Mouse (Mus musculus) heart, postnatal 0 days (tissue): ENCODE measurements around the gene Clip2. TPM values are rescaled to one million over a fixed set of nuclear protein-coding genes. Genes with fewer than 3 reads are reported as not detected.
A peak's percentile ranks its signal among the peaks of the same experiment; 100 is the strongest.

Experiments
- ATAC-seq: fragments of 200-750 bp; cut with Nextera tagmentation; 2 replicates; pipeline ENCODE4 v1.8.0; 2017; ENCODE audit warnings: low read depth, moderate number of reproducible peaks, moderate library complexity; ENCODE audit not compliant: insufficient read depth
- DNase-seq: peaks from one replicate; pipeline ENCODE4 v3.0.0-alpha.2; 2016; ENCODE audit warnings: low spot score
- H3K27ac ChIP-seq: fragments of 300-500 bp; sonication (generic); 2 replicates; pipeline ENCODE4 v1.5.1; 2014; ENCODE audit warnings: low read depth, mild to moderate bottlenecking
- H3K27me3 ChIP-seq: fragments of 300-500 bp; sonication (generic); 2 replicates; pipeline ENCODE4 v1.6.1; 2014; ENCODE audit warnings: low read length, mixed read lengths; ENCODE audit not compliant: control insufficient read depth, insufficient read depth
- H3K36me3 ChIP-seq: fragments of 300-500 bp; sonication (generic); replicated peaks from 2 replicates; pipeline ENCODE4 v1.6.1; 2014; ENCODE audit warnings: low read length, mixed read lengths; ENCODE audit not compliant: control insufficient read depth, insufficient read depth
- H3K4me1 ChIP-seq: fragments of 300-500 bp; sonication (generic); 2 replicates; pipeline ENCODE4 v1.6.1; 2014; ENCODE audit warnings: antibody characterized with exemption; ENCODE audit not compliant: control insufficient read depth, insufficient read depth
- H3K4me2 ChIP-seq: fragments of 300-500 bp; sonication (generic); 2 replicates; pipeline ENCODE4 v1.6.1; 2014; ENCODE audit warnings: low read depth, mild to moderate bottlenecking, low read length, moderate library complexity
- H3K4me3 ChIP-seq: fragments of 300-500 bp; sonication (generic); 2 replicates; pipeline ENCODE4 v1.5.1; 2014; ENCODE audit warnings: low read depth, low read length
- H3K9ac ChIP-seq: fragments of 300-500 bp; sonication (generic); replicated peaks from 2 replicates; pipeline ENCODE4 v1.6.1; 2014; ENCODE audit warnings: low read depth, low read length, mixed read lengths
- H3K9me3 ChIP-seq: fragments of 300-500 bp; sonication (generic); replicated peaks from 2 replicates; pipeline ENCODE4 v1.6.1; 2016; ENCODE audit warnings: low read length; ENCODE audit not compliant: control insufficient read depth
- CTCF ChIP-seq: IDR thresholded peaks from 2 replicates; pipeline ENCODE4 v1.5.1; 2016; ENCODE audit warnings: antibody characterized with exemption, control low read depth, low read depth
- EP300 ChIP-seq: IDR thresholded peaks from 2 replicates; pipeline ENCODE4 v1.6.1; 2016; ENCODE audit warnings: antibody characterized with exemption, low read depth
- WGBS: fragments of 180-500 bp; shearing (Covaris S2); extraction: QIAGEN DNeasy Blood & Tissue Kit; methylation state at CpG from one replicate; pipeline ENCODE4 v1.1.7; 2014; 5-methylcytosine and 5-hydroxymethylcytosine counted together
- polyA plus RNA-seq: library from polyadenylated mRNA; unstranded; fragments of >200 nt; fragmentation: Nextera tagmentation; extraction: Ambion mirVana; gene quantifications from 2 replicates; pipeline ENCODE4 v1.2.1, GENCODE M21; 2015
- total RNA-seq: library from RNA; depleted of rRNA; stranded (reverse); fragments of >200 nt; gene quantifications from 2 replicates; pipeline ENCODE4 v1.2.3, GENCODE M21; 2014; ENCODE audit warnings: low replicate concordance

The Clip2 gene
- total and polyA plus RNA-seq, 2 experiments from 2014 or later = 0.87 to 14.0 TPM

GRCm38 (mm10) chr5:134492956-134493355, 59.3 kb downstream of the Clip2 start:
- Histone ChIP-seq H3K36me3 (peaks cover 26% of the 10 kb centered on the region), H3K4me3 (no peak overlapping the region), H3K4me1 (no peaks in the 10 kb centered on the region), H3K27ac (no peak overlapping the region), H3K9me3 (no peaks in the 10 kb centered on the region), H3K9ac (no peak overlapping the region), H3K27me3 (no peaks in the 10 kb centered on the region), H3K4me2 (no peak overlapping the region)
- no peak for TF ChIP-seq CTCF
- TF ChIP-seq EP300 = no peak
- DNase-seq (no peak), ATAC-seq (no peak)
- 90% methylated on average over 4 of the region's 4 CpGs for WGBS

- Histone ChIP-seq H3K4me1 (no peaks in the 10 kb centered on the region), H3K9ac (no peak overlapping the region)
Observed at GRCm38 (mm10) chr5:134491712-134492417, 60.4 kb downstream of the Clip2 start.

GRCm38 (mm10) chr5:134491206-134491605, 61.0 kb downstream of the Clip2 start:
- Histone ChIP-seq H3K9me3 (no peaks in the 10 kb centered on the region), H3K27ac (no peak overlapping the region), H3K4me2 (no peak overlapping the region), H3K9ac (no peak overlapping the region), H3K4me1 (no peaks in the 10 kb centered on the region), H3K4me3 (no peak overlapping the region), H3K27me3 (no peaks in the 10 kb centered on the region), H3K36me3 (peaks cover 15% of the 10 kb centered on the region; the same call in 1 of the 2 replicates)
- ATAC-seq (no peak), DNase-seq (no peak)
- TF ChIP-seq EP300 (no peak), CTCF (no peak)
- 75% methylated on average over 2 of the region's 2 CpGs for WGBS

More at GRCm38 (mm10) chr5:134491712-134492417, 60.4 kb downstream of the Clip2 start:
- Histone ChIP-seq H3K36me3 (peaks cover 18% of the 10 kb centered on the region), H3K4me3 (no peak overlapping the region), H3K27ac (peak overlapping the region; percentile 23; the same call in 1 of the 2 replicates), H3K9me3 (no peaks in the 10 kb centered on the region), H3K4me2 (no peak overlapping the region), H3K27me3 (no peaks in the 10 kb centered on the region)
- ATAC-seq (peak; percentile 63), DNase-seq (peak; percentile 83)
- WGBS = 27% methylated on average over 18 of the region's 18 CpGs
- TF ChIP-seq CTCF = peak; percentile 92
- no peak for TF ChIP-seq EP300

GRCm38 (mm10) chr5:134490465-134490864, 61.8 kb downstream of the Clip2 start:
- H3K4me2 ChIP-seq = no peak overlapping the region
- DNase-seq (no peak), ATAC-seq (no peak)
- H3K9ac ChIP-seq = no peak overlapping the region
- TF ChIP-seq EP300 (no peak), CTCF (peak; percentile 38)
- no peak overlapping the region for H3K27ac ChIP-seq
- H3K9me3 ChIP-seq = no peaks in the 10 kb centered on the region
- H3K36me3 ChIP-seq = peaks cover 14% of the 10 kb centered on the region; the same call in 1 of the 2 replicates
- no peaks in the 10 kb centered on the region for H3K4me1 ChIP-seq
- no peak overlapping the region for H3K4me3 ChIP-seq
- H3K27me3 ChIP-seq = no peaks in the 10 kb centered on the region
- 89% methylated on average over 12 of the region's 12 CpGs for WGBS

GRCm38 (mm10) chr5:134489583-134489982, 62.7 kb downstream of the Clip2 start:
- no peak overlapping the region for H3K4me3 ChIP-seq
- H3K4me1 ChIP-seq = no peaks in the 10 kb centered on the region
- H3K4me2 ChIP-seq = no peak overlapping the region
- H3K9me3 ChIP-seq = no peaks in the 10 kb centered on the region
- TF ChIP-seq CTCF = peak; percentile 46
- TF ChIP-seq EP300 = no peak
- H3K27ac ChIP-seq = no peak overlapping the region
- no peaks in the 10 kb centered on the region for H3K27me3 ChIP-seq
- ATAC-seq = peak; percentile 25; the same call in 1 of the 2 replicates
- WGBS = 24% methylated on average over 9 of the region's 9 CpGs
- peak; percentile 31 for DNase-seq
- peaks cover 10% of the 10 kb centered on the region; the same call in 1 of the 2 replicates for H3K36me3 ChIP-seq
- H3K9ac ChIP-seq = no peak overlapping the region
